Comparison of ENCODE assay signal across 21 mouse cellular contexts in genomic region chr2:102721859-102722258, GRCm38 (mm10).
DNase-seq lines count a peak whose midpoint lies in the region; ATAC-seq and TF ChIP-seq lines count a peak whose summit lies in the region.
"Had no signal": no experiment of that assay in that cellular context is flagged by ENCODE, and none has a peak within 500 bp of the region (broad histone marks: within the 10 kb centered on the region; RNA-seq: fewer than 3 reads in every experiment).

No protein-coding gene starts in this region.

- H3K4me2 ChIP-seq in heart, embryonic 12.5 days: 0 out of 2 replicates have a peak overlapping the region, but pooled peaks have one; percentile 6
- H3K4me2 ChIP-seq in liver, embryonic 16.5 days (ENCODE audit: low read depth, low read length): no peak overlapping the region
- H3K4me2 ChIP-seq in liver, embryonic 12.5 days: no peak overlapping the region
- H3K4me2 ChIP-seq: heart, embryonic 11.5 days; hindbrain, embryonic 13.5 days; intestine, embryonic 15.5 days had no signal

- no peaks in the 10 kb centered on the region for H3K79me2 ChIP-seq in heart, adult 2 months (replicated peaks; ENCODE audit: control insufficient read depth, insufficient read depth, low read length)
- no peaks in the 10 kb centered on the region for H3K79me2 ChIP-seq in MEL (ENCODE audit: control insufficient read depth, insufficient read depth, low read length, poor library complexity)

- no peak overlapping the region for H3K9ac ChIP-seq in heart, embryonic 12.5 days
- no peak overlapping the region for H3K9ac ChIP-seq in heart, adult 2 months (ENCODE audit: low read depth, low read length)
- H3K9ac ChIP-seq in liver, embryonic 16.5 days (ENCODE audit: low read depth, low read length): no peak overlapping the region
- no peak overlapping the region for H3K9ac ChIP-seq in liver, embryonic 12.5 days
- H3K9ac ChIP-seq in MEL (ENCODE audit: control insufficient read depth, low read depth, low read length, poor library complexity, severe bottlenecking): no peak overlapping the region
- H3K9ac ChIP-seq: hindbrain, embryonic 13.5 days; intestine, embryonic 15.5 days had no signal

- H3K27ac ChIP-seq in heart, embryonic 12.5 days (ENCODE audit: poor library complexity, severe bottlenecking): no peak overlapping the region
- no peak overlapping the region for H3K27ac ChIP-seq in heart, adult 2 months
- no peak overlapping the region for H3K27ac ChIP-seq in liver, embryonic 16.5 days (ENCODE audit: low read length)
- no peak overlapping the region for H3K27ac ChIP-seq in liver, embryonic 12.5 days
- no peak overlapping the region for H3K27ac ChIP-seq in MEL (ENCODE audit: control insufficient read depth, low read depth, low read length)
- H3K27ac ChIP-seq: forebrain, embryonic 10.5 days; hindbrain, embryonic 10.5 days; hindbrain, embryonic 13.5 days; intestine, embryonic 15.5 days had no signal

- 52% methylated on average over 2 of the region's 2 CpGs for WGBS in heart, embryonic 12.5 days
- 47% methylated on average over 2 of the region's 2 CpGs for WGBS in heart, adult 2 months
- 37% methylated on average over 2 of the region's 2 CpGs for WGBS in liver, embryonic 16.5 days (ENCODE audit: insufficient replicate concordance)
- 43% methylated on average over 2 of the region's 2 CpGs for WGBS in liver, embryonic 12.5 days (ENCODE audit: insufficient replicate concordance)

- H3K9me3 ChIP-seq in heart, embryonic 12.5 days (replicated peaks): no peaks in the 10 kb centered on the region
- H3K9me3 ChIP-seq in liver, embryonic 16.5 days (replicated peaks; ENCODE audit: control insufficient read depth, low read length): no peaks in the 10 kb centered on the region
- H3K9me3 ChIP-seq in liver, embryonic 12.5 days (replicated peaks): no peaks in the 10 kb centered on the region
- no peaks in the 10 kb centered on the region for H3K9me3 ChIP-seq in MEL (replicated peaks; ENCODE audit: insufficient read depth, low read length)
- H3K9me3 ChIP-seq: forebrain, embryonic 10.5 days; hindbrain, embryonic 10.5 days; hindbrain, embryonic 13.5 days; intestine, embryonic 15.5 days had no signal

- TF ChIP-seq CTCF in heart, adult 2 months (IDR thresholded peaks at IDR 0.05): no peak
- TF ChIP-seq CTCF in MEL (IDR thresholded peaks at IDR 0.05 in 2 of 3, conservative IDR thresholded peaks at IDR 0.05 in 1 of 3; ENCODE audit: control insufficient read depth in 1 of 3, insufficient read depth in 1 of 3, low read depth in 2 of 3, low read length in 3 of 3, poor library complexity in 1 of 3, severe bottlenecking in 1 of 3): no peak

- intact Hi-C loops in heart, adult 2 months (cut with DNase I): no loop called here

- no peak for ATAC-seq in heart, embryonic 12.5 days (ENCODE audit: insufficient number of reproducible peaks, low FRiP score)
- peak; percentile 24; the same call in 1 of the 2 replicates for ATAC-seq in liver, embryonic 16.5 days (ENCODE audit: low read depth)
- no peak for ATAC-seq in liver, embryonic 12.5 days
- ATAC-seq: CD4-positive, CD25-positive, alpha-beta regulatory T cell, adult 4 months; forebrain, embryonic 14.5 days; hindbrain, embryonic 16.5 days; intestine, embryonic 15.5 days; Patski had no signal

- no peaks in the 10 kb centered on the region for H3K27me3 ChIP-seq in heart, embryonic 12.5 days (replicated peaks)
- H3K27me3 ChIP-seq in heart, adult 2 months (ENCODE audit: control insufficient read depth, insufficient read depth, low read length): no peaks in the 10 kb centered on the region
- H3K27me3 ChIP-seq in liver, embryonic 16.5 days (ENCODE audit: control insufficient read depth, insufficient read depth, low read depth, low read length): no peaks in the 10 kb centered on the region
- no peaks in the 10 kb centered on the region for H3K27me3 ChIP-seq in liver, embryonic 12.5 days (replicated peaks)
- peaks cover 2 to 3% of the 10 kb centered on the region in 2 experiments for H3K27me3 ChIP-seq in MEL (ENCODE audit: control insufficient read depth in 1 of 2, insufficient read depth in 2 of 2, low read length in 2 of 2)
- H3K27me3 ChIP-seq: hindbrain, embryonic 13.5 days; intestine, embryonic 15.5 days; Patski had no signal

- H3K4me3 ChIP-seq in heart, embryonic 12.5 days: no peak overlapping the region
- no peak overlapping the region for H3K4me3 ChIP-seq in heart, adult 2 months
- H3K4me3 ChIP-seq in liver, embryonic 16.5 days (ENCODE audit: low read depth, low read length): no peak overlapping the region
- no peak overlapping the region for H3K4me3 ChIP-seq in liver, embryonic 12.5 days
- no peak overlapping the region for H3K4me3 ChIP-seq in MEL (ENCODE audit: control insufficient read depth in 1 of 2, insufficient read depth in 1 of 2, low read depth in 2 of 2, low read length in 2 of 2)
- H3K4me3 ChIP-seq: forebrain, embryonic 10.5 days; hindbrain, embryonic 10.5 days; hindbrain, embryonic 13.5 days; intestine, embryonic 15.5 days had no signal

- no peak for DNase-seq in heart, adult 2 months
- DNase-seq in MEL (ENCODE audit: low read depth, low spot score): peak; percentile 27
- no peak for DNase-seq in right cerebral cortex, adult 2 months (ENCODE audit: low spot score in 2 of 2)
- DNase-seq: adrenal gland, postnatal 10 days; adrenal gland, postnatal 36 days; cerebellum, adult 18-20 months; cerebellum, adult 9-10 months; cerebellum, postnatal 14 days; gastrocnemius, postnatal 25 days had no signal

- no peaks in the 10 kb centered on the region for H3K36me3 ChIP-seq in heart, embryonic 12.5 days
- no peaks in the 10 kb centered on the region for H3K36me3 ChIP-seq in heart, adult 2 months (ENCODE audit: control insufficient read depth, insufficient read depth, low read length)
- H3K36me3 ChIP-seq in liver, embryonic 16.5 days (ENCODE audit: control insufficient read depth, insufficient read depth): no peaks in the 10 kb centered on the region
- no peaks in the 10 kb centered on the region for H3K36me3 ChIP-seq in liver, embryonic 12.5 days
- H3K36me3 ChIP-seq in MEL (ENCODE audit: control insufficient read depth in 1 of 2, insufficient read depth in 2 of 2, low read length in 2 of 2): no peaks in the 10 kb centered on the region; a peak in 1 of 4 replicates
- H3K36me3 ChIP-seq: forebrain, embryonic 10.5 days; hindbrain, embryonic 10.5 days; hindbrain, embryonic 13.5 days; intestine, embryonic 15.5 days had no signal

- TF ChIP-seq POLR2A in heart, adult 2 months (IDR thresholded peaks at IDR 0.05; ENCODE audit: insufficient read depth, low read depth, low read length): no peak
- no peak for TF ChIP-seq POLR2A in MEL (IDR thresholded peaks at IDR 0.05; ENCODE audit: control insufficient read depth in 1 of 2, insufficient read depth in 1 of 2, low read depth in 1 of 2, low read length in 2 of 2, poor library complexity in 1 of 2)

- TF ChIP-seq EP300 in heart, adult 2 months (IDR thresholded peaks at IDR 0.05; ENCODE audit: insufficient read depth, low read depth, low read length): no peak
- no peak for TF ChIP-seq EP300 in MEL (IDR thresholded peaks at IDR 0.05; ENCODE audit: low read depth in 1 of 2, low read length in 2 of 2)

- peaks cover 32% of the 10 kb centered on the region for H3K4me1 ChIP-seq in heart, embryonic 12.5 days (replicated peaks)
- H3K4me1 ChIP-seq in heart, adult 2 months (ENCODE audit: control insufficient read depth, insufficient read depth, low read length): no peaks in the 10 kb centered on the region
- H3K4me1 ChIP-seq in liver, embryonic 16.5 days (ENCODE audit: control insufficient read depth, low read depth, low read length): no peaks in the 10 kb centered on the region; the same call in 1 of the 2 replicates
- no peaks in the 10 kb centered on the region for H3K4me1 ChIP-seq in liver, embryonic 12.5 days
- peaks cover 0 to 3% of the 10 kb centered on the region in 2 experiments; a peak in 1 of 4 replicates for H3K4me1 ChIP-seq in MEL (ENCODE audit: control insufficient read depth in 1 of 2, insufficient read depth in 2 of 2, low read length in 2 of 2)
- H3K4me1 ChIP-seq: forebrain, embryonic 10.5 days; hindbrain, embryonic 10.5 days; hindbrain, embryonic 13.5 days; intestine, embryonic 15.5 days had no signal

- TF ChIP-seq RAD21 in MEL (IDR thresholded peaks at IDR 0.05; ENCODE audit: low read depth, low read length): no peak

TF ChIP-seq in MEL, 35 proteins besides CTCF, POLR2A, EP300 and RAD21:
- TF ChIP-seq GATA1 (IDR thresholded peaks at IDR 0.05; ENCODE audit: low read depth, low read length) (peak; percentile 51; the same call in 1 of the 2 replicates), CHD2 (IDR thresholded peaks at IDR 0.05; ENCODE audit: low read length) (no peak), ELF1 (IDR thresholded peaks at IDR 0.05; ENCODE audit: low read depth, low read length) (no peak), TAL1 (IDR thresholded peaks at IDR 0.05; ENCODE audit: low read length) (no peak)
